Mouse (Mus musculus): ENCODE measurements at regions not wholly inside any gene's neighbourhood (a gene's known extent, or its start where the extent isn't known, plus 50 kb on each side); places are given as distances from the start of the nearest gene placed in this dataset.

DNA sequence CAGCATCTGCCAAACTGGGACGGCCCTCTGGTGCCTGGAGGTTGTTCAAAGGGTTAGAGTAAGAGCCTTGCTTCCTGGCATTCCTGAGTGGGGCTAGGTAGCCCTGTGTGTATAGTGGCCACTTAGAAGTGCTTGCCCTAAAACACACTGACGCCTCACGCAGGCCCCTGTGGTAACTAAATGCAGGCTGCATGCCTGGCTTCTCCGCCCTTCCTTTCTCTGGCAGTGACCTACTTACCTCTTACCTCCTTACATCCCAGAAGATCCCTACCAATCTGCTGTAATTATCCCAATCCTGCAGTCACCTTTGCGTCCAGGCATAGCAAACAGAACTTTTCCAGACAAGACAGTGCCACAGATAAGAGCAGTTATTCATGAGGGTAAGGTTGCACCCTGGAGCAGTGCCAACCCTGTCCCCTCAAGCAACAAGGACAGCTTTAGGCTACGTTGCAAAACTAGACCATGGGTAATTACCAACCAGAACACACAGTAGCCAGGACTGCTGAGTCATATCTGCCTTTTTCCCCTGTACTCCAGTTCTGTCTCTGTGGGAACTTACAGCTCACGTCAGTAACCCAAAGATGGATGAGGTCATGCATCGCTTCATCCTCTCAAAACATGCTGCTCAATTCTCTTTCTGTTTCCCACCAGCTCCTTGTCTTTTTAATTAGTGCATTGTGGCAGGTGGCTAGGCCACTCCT lies 237.6 kb upstream of the Stt3b start:
- Histone ChIP-seq H3K4me2 (no peak overlapping the region), H3K9me3 (replicated peaks) (peaks cover 12% of the 10 kb centered on the region), H3K36me3 (no peaks in the 10 kb centered on the region), H3K27me3 (replicated peaks) (no peaks in the 10 kb centered on the region), H3K4me1 (replicated peaks) (peaks cover 13% of the 10 kb centered on the region), H3K9ac (no peak overlapping the region), H3K27ac (ENCODE audit: poor library complexity, severe bottlenecking) (no peak overlapping the region), H3K4me3 (no peak overlapping the region)
- 45% methylated on average over 8 of the region's 8 CpGs for WGBS
- ATAC-seq (ENCODE audit: insufficient number of reproducible peaks, low FRiP score) = no peak

DNA sequence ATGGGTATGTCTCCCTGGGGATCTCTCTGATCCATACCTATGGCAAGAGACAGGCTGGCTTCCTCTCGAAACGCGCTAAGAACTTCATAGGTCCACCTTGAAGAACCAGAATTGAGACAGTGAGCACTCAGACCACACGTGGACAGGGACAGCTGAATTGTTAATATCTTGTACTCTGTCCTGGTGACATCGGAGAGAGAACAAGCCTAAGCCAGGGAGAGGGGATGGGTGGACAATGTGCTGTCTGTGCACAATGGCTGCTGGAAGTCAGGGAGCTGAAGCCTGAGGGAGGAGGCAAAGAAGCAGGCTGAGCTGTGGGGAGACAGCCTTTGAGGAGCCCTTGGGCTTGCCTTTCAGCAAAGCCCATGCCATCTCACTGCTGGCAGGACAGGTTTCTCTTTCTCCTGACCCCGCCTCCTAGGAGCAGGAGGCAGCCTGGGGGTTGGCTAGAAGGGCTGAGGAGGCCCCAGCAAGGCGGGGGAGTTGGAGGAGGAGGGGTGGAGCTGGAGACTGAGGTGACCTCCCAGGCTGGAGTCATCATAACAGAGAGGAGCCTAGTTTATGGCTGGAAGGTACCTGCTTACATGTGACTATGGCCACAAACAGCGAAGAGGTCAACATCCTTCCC lies 238.6 kb upstream of the Stt3b start:
- ATAC-seq (ENCODE audit: insufficient number of reproducible peaks, low FRiP score) = no peak
- H3K27me3 ChIP-seq (replicated peaks) = no peaks in the 10 kb centered on the region
- peaks cover 13% of the 10 kb centered on the region for H3K4me1 ChIP-seq (replicated peaks)
- no peak overlapping the region for H3K4me2 ChIP-seq
- H3K4me3 ChIP-seq = no peak overlapping the region
- WGBS = 54% methylated on average over 8 of the region's 8 CpGs
- H3K9ac ChIP-seq = no peak overlapping the region
- H3K36me3 ChIP-seq = no peaks in the 10 kb centered on the region
- no peak overlapping the region for H3K27ac ChIP-seq (ENCODE audit: poor library complexity, severe bottlenecking)
- peaks cover 12% of the 10 kb centered on the region for H3K9me3 ChIP-seq (replicated peaks)

DNA sequence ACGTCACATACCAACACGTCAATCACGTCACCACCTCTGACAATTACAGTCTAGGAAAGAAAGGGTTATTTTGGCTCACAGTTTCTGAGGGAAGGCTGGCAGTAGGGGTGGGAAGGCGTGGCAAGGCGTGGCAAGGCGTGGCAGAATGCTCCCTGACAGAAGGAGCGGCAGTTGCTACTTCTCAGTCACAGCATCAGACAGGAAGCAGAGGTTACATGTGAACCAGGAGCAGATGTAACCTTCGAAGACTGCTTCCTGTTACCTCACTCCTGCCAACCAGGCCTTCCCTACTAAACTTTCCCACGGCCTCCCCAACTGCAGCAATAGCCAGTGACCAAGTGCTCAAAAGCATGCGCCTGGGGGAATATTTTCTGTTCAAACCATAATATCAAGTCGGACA lies 240.9 kb upstream of the Stt3b start:
- Histone ChIP-seq H3K4me2 (no peak overlapping the region), H3K27me3 (replicated peaks) (no peaks in the 10 kb centered on the region), H3K27ac (ENCODE audit: poor library complexity, severe bottlenecking) (no peak overlapping the region), H3K4me1 (replicated peaks) (peaks cover 13% of the 10 kb centered on the region), H3K4me3 (no peak overlapping the region), H3K9me3 (replicated peaks) (peaks cover 12% of the 10 kb centered on the region), H3K9ac (no peak overlapping the region), H3K36me3 (no peaks in the 10 kb centered on the region)
- WGBS = 80% methylated on average over 11 of the region's 11 CpGs
- no peak for ATAC-seq (ENCODE audit: insufficient number of reproducible peaks, low FRiP score)

DNA sequence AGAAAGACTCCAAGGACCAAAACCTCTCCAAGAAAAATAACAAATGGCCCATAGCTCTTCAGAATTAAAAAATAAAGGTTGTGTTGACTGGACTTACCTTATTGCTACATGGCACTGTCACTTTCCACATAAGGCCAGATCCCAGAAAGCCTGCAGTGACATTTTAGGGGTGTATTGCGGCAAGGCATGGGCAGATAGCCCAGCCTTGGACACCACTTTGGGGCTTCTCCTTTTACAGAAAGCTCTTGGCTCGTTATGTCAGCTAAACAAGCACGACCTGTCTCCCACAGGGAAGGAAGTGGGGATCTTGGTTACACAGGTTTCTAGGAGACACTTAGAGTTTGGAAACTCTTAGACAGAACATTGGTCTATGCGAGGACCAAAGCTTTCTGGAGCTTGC lies 241.3 kb upstream of the Stt3b start:
- no peak for ATAC-seq (ENCODE audit: insufficient number of reproducible peaks, low FRiP score)
- H3K4me2 ChIP-seq = no peak overlapping the region
- H3K36me3 ChIP-seq = no peaks in the 10 kb centered on the region
- peaks cover 13% of the 10 kb centered on the region for H3K4me1 ChIP-seq (replicated peaks)
- no peak overlapping the region for H3K4me3 ChIP-seq
- no peak overlapping the region for H3K27ac ChIP-seq (ENCODE audit: poor library complexity, severe bottlenecking)
- H3K27me3 ChIP-seq (replicated peaks) = no peaks in the 10 kb centered on the region
- peaks cover 12% of the 10 kb centered on the region for H3K9me3 ChIP-seq (replicated peaks)
- no peak overlapping the region for H3K9ac ChIP-seq
- 83% methylated on average over 4 of the region's 4 CpGs for WGBS

DNA sequence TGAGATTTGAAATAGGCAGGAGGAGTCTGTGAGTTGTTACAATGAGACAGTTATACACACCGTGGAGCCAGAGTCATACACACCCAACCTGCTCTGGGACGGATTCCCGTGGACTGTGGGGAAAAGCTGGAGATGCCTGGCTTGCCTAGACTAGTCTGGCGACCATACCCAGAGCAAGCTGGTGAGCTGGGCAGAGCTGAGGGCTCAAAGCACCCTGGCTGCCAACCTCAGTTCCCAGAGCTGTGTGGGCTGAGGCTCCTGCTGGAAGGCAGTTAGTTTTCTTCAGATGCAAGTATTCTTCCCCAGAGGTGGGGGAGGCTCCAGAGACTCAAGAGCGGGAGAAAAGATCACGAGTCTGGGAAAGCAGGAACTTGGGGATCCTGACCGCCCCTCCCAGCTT lies 247.9 kb upstream of the Stt3b start:
- Histone ChIP-seq H3K4me2 (no peak overlapping the region), H3K9me3 (replicated peaks) (no peaks in the 10 kb centered on the region; the same call in 1 of the 2 replicates), H3K27me3 (replicated peaks) (no peaks in the 10 kb centered on the region), H3K4me3 (no peak overlapping the region), H3K36me3 (no peaks in the 10 kb centered on the region), H3K4me1 (replicated peaks) (no peaks in the 10 kb centered on the region), H3K9ac (no peak overlapping the region), H3K27ac (ENCODE audit: poor library complexity, severe bottlenecking) (no peak overlapping the region)
- WGBS = 82% methylated on average over 7 of the region's 7 CpGs
- ATAC-seq (ENCODE audit: insufficient number of reproducible peaks, low FRiP score) = no peak

DNA sequence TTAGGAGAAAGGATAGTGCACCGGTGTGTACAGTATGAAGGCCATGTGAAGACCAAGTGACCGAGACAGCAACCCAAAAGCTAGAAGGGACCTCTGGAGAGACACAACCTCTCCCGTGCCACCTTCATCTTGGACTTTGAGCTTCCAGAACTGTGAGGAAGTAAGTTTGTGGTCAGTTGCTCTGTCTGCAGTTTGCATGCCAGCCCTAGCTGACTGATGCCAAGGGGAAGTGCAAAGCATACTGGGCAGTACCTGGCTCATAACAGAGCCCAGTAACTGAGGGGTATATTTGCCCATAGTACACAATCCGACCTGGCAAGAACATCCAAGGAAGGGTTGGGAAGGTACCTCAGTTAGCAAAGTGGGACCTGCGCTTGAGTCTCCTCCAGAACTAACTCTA lies 249.3 kb upstream of the Stt3b start:
- H3K36me3 ChIP-seq = no peaks in the 10 kb centered on the region
- 92% methylated on average over 5 of the region's 5 CpGs for WGBS

DNA sequence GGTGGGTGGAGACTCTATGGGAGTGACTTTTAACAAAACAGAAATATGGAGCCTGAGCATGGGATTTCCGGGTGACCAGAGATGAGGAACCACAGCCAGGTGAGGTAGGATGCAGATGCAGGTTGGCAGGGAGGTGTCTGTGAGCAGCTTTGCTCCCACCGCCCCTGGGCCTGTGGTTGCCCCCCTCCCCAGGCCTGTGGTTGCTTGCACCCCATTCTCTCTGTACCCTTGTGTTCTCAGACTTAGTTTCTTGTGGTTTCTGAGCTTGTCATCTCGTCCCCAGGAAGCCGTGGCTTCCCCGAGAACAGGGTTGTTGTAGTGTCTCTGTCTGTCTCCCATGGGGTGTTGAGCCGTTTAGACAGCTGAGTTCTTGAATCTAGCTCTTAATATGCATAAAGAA lies 251.0 kb upstream of the Stt3b start:
- 83% methylated on average over 6 of the region's 6 CpGs for WGBS
- Histone ChIP-seq H3K9me3 (replicated peaks) (no peaks in the 10 kb centered on the region; the same call in 1 of the 2 replicates), H3K27ac (ENCODE audit: poor library complexity, severe bottlenecking) (no peak overlapping the region), H3K4me2 (no peak overlapping the region), H3K9ac (no peak overlapping the region), H3K27me3 (replicated peaks) (no peaks in the 10 kb centered on the region), H3K4me3 (no peak overlapping the region), H3K36me3 (no peaks in the 10 kb centered on the region), H3K4me1 (replicated peaks) (no peaks in the 10 kb centered on the region)
- no peak for ATAC-seq (ENCODE audit: insufficient number of reproducible peaks, low FRiP score)

More for the DNA sequence above, 249.3 kb upstream of the Stt3b start:
- no peaks in the 10 kb centered on the region for H3K27me3 ChIP-seq (replicated peaks)
- H3K9ac ChIP-seq = no peak overlapping the region
- H3K4me3 ChIP-seq = no peak overlapping the region
- H3K9me3 ChIP-seq (replicated peaks) = no peaks in the 10 kb centered on the region; the same call in 1 of the 2 replicates
- no peak overlapping the region for H3K27ac ChIP-seq (ENCODE audit: poor library complexity, severe bottlenecking)
- no peak for ATAC-seq (ENCODE audit: insufficient number of reproducible peaks, low FRiP score)
- no peaks in the 10 kb centered on the region for H3K4me1 ChIP-seq (replicated peaks)
- no peak overlapping the region for H3K4me2 ChIP-seq

DNA sequence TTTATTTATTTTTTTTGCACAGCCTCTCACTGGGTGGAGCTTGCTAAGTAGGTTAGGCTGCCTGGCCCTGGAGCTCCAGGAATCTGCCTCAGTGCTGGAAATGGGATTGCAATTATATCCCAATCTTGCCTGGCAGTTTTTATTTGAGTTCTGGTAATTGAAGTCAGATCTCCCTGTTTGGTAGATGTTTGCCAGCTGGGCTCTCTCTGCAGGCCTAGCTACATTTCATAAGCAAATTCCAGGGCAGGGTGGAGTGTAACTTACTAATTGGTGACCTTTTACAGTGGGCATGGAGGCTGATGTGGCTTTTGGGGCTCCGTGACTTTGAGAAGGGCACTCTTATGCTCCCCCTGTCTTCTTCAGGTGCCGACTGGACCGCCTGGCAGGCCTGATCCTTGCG lies 252.6 kb upstream of the Stt3b start:
- Histone ChIP-seq H3K4me3 (no peak overlapping the region), H3K9ac (no peak overlapping the region), H3K4me2 (no peak overlapping the region), H3K9me3 (replicated peaks) (no peaks in the 10 kb centered on the region; the same call in 1 of the 2 replicates), H3K4me1 (replicated peaks) (no peaks in the 10 kb centered on the region), H3K36me3 (no peaks in the 10 kb centered on the region), H3K27ac (ENCODE audit: poor library complexity, severe bottlenecking) (no peak overlapping the region), H3K27me3 (replicated peaks) (no peaks in the 10 kb centered on the region)
- no peak for ATAC-seq (ENCODE audit: insufficient number of reproducible peaks, low FRiP score)
- WGBS = 59% methylated on average over 4 of the region's 4 CpGs

DNA sequence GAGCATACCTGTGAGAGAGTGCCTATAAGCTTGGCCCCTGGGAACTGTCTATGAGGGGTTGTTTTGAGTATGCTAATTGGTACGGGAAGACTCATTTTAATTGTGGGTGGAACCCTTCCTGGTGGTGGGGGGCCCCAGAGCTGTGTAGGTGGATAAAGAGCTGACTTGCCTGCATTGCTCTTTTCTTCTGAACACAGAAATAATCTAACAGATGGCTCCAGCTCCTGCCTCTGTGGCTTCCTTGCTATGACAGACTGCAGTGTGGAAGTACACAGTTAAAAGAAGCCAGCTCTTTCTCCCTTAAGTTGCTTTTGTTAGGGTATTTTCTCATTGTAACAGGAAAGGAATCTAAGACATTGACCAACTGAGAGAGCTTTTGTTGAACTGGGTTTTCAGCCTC lies 254.1 kb upstream of the Stt3b start:
- Histone ChIP-seq H3K36me3 (no peaks in the 10 kb centered on the region), H3K4me3 (no peak overlapping the region), H3K9ac (no peak overlapping the region), H3K27ac (ENCODE audit: poor library complexity, severe bottlenecking) (no peak overlapping the region), H3K9me3 (replicated peaks) (peaks cover 4% of the 10 kb centered on the region), H3K4me1 (replicated peaks) (peaks cover 3% of the 10 kb centered on the region; the same call in 1 of the 2 replicates), H3K4me2 (no peak overlapping the region), H3K27me3 (replicated peaks) (no peaks in the 10 kb centered on the region)
- 77% methylated on average over 1 of the region's 1 CpGs for WGBS
- ATAC-seq (ENCODE audit: insufficient number of reproducible peaks, low FRiP score) = no peak

DNA sequence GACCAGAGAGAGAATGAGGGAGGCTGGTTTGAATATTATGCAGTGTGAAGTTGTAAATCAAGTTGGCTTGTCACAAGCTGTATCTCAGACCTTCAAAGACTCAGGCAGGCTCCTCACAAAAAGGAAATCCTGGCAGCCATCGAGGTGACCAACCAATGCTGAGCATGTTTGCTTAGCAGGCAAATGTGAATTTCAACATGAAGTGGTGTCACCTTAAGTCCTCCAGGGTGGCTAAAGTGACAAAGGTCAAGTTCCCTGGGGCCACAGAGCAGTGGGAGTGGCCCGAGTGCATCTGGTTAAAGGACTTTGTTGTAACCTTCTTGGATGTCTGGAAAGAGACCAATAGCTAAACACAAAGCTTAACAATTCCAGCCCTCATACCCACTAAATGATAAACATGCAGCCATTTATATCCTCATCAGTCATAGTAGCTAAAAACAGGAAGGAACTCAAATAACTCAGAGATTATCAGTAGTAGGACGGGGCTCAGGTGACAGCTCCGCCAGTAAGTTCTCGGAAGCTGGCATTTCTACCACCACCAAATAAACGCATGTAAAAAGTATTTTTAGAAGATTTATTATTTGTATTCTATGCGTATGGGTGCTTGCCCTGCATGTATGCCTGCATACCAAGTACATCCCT lies 258.6 kb upstream of the Stt3b start:
- Histone ChIP-seq H3K4me2 (no peak overlapping the region), H3K27ac (ENCODE audit: poor library complexity, severe bottlenecking) (no peak overlapping the region), H3K4me1 (replicated peaks) (peaks cover 3% of the 10 kb centered on the region; the same call in 1 of the 2 replicates), H3K9me3 (replicated peaks) (peaks cover 8% of the 10 kb centered on the region; the same call in 1 of the 2 replicates), H3K9ac (no peak overlapping the region), H3K36me3 (no peaks in the 10 kb centered on the region), H3K27me3 (replicated peaks) (no peaks in the 10 kb centered on the region), H3K4me3 (no peak overlapping the region)
- ATAC-seq (ENCODE audit: insufficient number of reproducible peaks, low FRiP score) = no peak
- whole genome bisulfite sequencing = 50% methylated on average over 7 of the region's 7 CpGs

DNA sequence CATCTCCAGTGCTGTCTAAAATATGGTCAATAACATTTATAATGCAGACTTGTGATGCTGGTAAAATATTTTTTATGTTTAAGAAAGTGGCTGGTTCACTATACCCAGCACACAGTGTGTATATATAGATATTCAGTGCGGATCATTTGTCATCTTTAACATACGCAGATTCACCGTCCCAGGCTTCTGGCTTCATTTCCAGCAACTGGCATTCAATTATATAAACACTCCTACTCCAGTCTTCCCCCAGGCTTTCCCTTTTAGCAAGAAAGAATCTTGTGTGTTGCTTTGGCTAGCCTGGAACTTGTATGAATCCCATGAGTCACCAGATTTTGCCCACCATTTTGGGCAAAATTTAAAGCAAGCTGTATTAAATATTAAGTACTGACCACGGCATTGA lies 260.8 kb upstream of the Stt3b start:
- WGBS = 74% methylated on average over 4 of the region's 4 CpGs
- no peak overlapping the region for H3K4me2 ChIP-seq
- peaks cover 3% of the 10 kb centered on the region; the same call in 1 of the 2 replicates for H3K4me1 ChIP-seq (replicated peaks)
- no peaks in the 10 kb centered on the region for H3K36me3 ChIP-seq
- ATAC-seq (ENCODE audit: insufficient number of reproducible peaks, low FRiP score) = no peak
- H3K27ac ChIP-seq (ENCODE audit: poor library complexity, severe bottlenecking) = no peak overlapping the region
- H3K27me3 ChIP-seq (replicated peaks) = no peaks in the 10 kb centered on the region
- no peak overlapping the region for H3K9ac ChIP-seq
- peaks cover 8% of the 10 kb centered on the region; the same call in 1 of the 2 replicates for H3K9me3 ChIP-seq (replicated peaks)
- H3K4me3 ChIP-seq = no peak overlapping the region
